Mouse (Mus musculus) granulocyte monocyte progenitor cell, adult 5-6 weeks (primary cell): Measurements from ENCODE around the gene Mb. TPM values are rescaled to one million over a fixed set of nuclear protein-coding genes. Genes with fewer than 3 reads are reported as not detected.

ENCODE experiments used
- ATAC-seq: replicated peaks from 2 replicates; pipeline ENCODE4 v1.8.0; 2016; ENCODE audit warnings: mild to moderate bottlenecking, moderate TSS enrichment, inconsistent platforms; ENCODE audit not compliant: poor library complexity, severe bottlenecking
- total RNA-seq, 2 experiments: library from RNA; stranded (forward) in 1 of 2; stranded (reverse) in 1 of 2; fragments of 200-712, 200-1000 nt in 1 of 2; fragments of >200 nt in 1 of 2; fragmentation: Nextera tagmentation in 1 of 2; gene quantifications; 2 replicates each; pipeline ENCODE4 v1.2.3; 2014 to 2017

Gene Mb
- total RNA-seq, 2 experiments from 2014 or later = not detected

GRCm38 (mm10) chr15:77029331-77029991 is 21.0 kb downstream of the Mb start:
- peak; percentile 55; the same call in 1 of the 2 replicates for ATAC-seq

DNA sequence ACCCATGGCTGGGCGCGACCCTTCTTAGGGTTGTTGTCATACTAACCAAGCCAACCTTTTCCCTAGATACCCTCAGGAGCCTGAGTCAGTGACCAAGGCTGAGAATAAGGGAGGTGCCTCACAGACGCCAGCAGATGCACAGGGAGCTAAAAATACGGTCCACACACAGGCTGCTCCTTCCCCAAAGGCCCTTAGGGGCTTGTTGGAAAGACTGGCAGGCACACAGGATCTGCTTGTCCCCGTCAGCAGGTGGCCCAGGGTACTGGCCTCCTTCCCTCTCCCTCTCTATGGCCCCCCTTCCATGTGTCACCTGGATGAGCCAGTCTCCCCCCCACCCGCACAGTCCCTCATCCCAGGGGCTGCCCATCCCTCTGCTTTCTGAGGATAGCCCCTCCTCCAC is 22.8 kb downstream of the Mb start:
- ATAC-seq = no peak

- ATAC-seq = no peak
Measured at GRCm38 (mm10) chr15:77027117-77027516, 23.4 kb downstream of the Mb start.

DNA sequence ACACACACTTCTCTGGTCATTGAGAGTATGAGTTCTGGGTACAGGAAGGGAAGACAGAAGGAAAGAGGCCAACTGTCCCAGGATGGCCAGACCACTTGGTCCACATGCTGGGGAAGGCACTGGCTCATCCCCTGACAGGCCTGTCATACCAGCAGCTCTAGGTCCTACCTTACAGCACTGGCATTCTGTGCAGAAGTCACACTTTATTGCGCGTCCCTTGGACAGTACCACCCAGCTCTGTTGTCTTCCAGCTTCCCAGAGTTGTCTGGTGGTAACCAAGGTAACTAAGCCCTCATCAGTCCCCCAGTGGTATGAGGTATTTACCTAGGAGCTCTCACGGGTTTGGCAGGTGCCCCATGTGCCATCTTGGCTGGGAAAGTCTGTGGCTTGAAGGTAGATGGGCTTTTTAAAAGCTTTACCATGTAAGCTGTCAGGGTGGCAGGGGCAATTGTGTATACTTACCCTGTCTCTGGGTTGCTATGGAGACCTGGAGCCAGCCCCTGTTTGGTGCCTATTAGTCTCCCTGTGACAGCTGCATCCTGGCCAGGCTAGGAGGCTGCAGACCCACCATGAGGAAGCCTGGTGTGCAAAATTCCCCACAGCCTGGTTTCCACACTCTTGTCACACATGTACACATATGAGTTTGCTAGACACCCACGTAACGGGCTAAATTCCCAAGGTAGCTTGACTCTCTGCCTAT is 24.4 kb downstream of the Mb start:
- no peak for ATAC-seq

GRCm38 (mm10) chr15:77022401-77022957 is 28.0 kb downstream of the Mb start:
- ATAC-seq = no peak

DNA sequence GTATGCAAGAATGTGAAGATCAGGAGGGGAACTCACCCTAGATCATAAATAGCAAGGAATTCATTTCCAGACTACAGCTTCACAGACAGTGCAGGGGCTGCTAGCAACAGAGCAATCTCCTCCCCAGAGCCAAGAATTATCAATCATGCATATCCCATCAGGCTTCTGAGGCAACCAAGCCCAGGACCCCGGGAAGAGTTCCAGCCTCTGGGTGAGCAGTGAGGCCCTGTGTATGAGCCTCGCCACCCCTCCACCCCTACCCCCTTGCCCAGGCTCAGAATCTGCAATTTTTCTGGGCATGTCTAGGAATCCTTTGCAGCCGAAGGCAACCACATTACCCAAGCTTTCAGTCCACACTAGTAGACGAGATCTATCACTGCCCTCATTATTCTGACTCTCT is 28.6 kb downstream of the Mb start:
- no peak for ATAC-seq

DNA sequence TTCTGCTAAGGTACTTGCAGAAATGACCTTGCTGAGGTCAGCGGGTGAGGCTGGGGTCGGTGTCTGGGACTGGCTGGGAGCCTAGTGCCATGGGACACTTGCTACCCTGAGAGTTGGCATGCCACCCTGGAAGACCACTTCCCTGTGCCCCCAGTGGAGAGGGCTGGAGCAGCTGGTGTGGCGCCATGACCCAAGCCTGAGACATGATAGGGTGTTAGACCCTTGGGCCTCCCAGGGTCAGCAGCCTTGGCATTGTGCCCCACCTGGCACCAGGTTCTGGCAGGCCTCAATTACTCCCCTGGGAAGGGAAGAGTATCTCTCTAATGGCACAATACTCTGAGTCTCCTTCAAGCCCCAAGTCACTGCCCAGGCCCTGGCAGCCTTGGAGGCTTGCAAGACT is 29.4 kb downstream of the Mb start:
- no peak for ATAC-seq

- no peak for ATAC-seq
Measured at GRCm38 (mm10) chr15:77020136-77020535, 30.3 kb downstream of the Mb start.

- no peak for ATAC-seq
Measured at GRCm38 (mm10) chr15:77019533-77019932, 30.9 kb downstream of the Mb start.

GRCm38 (mm10) chr15:77018740-77019340 is 31.6 kb downstream of the Mb start:
- no peak for ATAC-seq

- no peak for ATAC-seq
Measured at GRCm38 (mm10) chr15:77017897-77018296, 32.6 kb downstream of the Mb start.

DNA sequence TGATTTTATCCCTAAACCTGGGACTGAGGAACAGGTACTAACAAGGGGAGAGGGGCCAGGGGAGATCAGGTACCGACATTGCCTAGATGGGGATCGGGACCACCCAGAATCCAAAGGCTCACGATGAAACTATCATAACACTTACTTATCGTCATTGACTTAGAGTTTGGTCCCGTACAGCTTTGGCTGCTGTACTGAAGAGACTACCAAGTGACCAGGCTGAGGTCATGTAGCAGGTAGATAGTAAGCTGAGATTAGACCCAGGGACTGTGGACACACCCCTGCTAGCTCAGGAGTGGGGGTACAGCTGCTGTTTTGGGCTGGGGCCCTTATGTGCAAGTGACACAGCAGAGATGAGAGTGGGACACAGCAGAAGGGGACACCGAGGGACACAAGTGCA is 34.0 kb downstream of the Mb start:
- ATAC-seq = no peak

DNA sequence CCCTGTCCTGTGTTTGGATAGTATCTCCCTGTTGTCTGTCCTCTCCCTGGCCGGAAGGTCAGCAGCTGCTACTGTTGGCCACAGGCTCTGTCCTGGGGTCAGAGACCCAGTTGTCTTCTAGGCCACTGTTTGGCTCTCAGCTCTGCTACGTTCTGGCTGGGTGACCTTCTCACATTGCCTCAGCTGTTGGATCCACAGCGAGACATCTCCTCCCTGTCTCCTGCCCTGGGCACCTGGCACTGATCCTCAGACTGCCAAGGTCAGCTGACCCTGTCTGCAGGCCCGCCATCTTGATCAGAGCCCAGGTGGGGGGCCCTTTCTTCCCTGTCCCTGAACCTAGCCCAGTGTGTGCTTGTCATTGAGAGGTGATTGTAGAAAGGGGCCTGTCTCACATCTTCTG is 35.5 kb downstream of the Mb start:
- no peak for ATAC-seq

DNA sequence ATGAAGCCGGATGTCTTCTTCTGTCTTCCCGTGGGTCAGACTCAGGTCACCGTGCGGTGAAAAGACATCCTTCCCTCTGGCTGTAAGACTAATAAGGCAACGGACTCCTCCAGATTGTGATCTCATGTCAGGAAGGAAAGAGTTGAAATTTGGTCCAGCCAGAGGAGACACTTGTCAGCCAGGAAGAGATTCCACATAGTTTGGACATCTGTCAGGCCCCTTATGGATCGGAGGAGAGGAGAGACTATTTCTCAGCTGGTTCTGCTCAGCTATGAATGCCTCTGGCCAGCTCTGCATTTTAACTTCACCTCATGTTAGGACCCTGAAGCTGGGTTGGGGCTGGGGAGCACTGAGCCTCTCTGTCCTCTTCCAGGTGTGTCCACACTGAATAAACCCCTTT is 36.0 kb downstream of the Mb start:
- no peak for ATAC-seq

GRCm38 (mm10) chr15:77013753-77014241 is 36.7 kb downstream of the Mb start:
- ATAC-seq = no peak

GRCm38 (mm10) chr15:77008851-77009250 is 41.6 kb downstream of the Mb start:
- no peak for ATAC-seq

DNA sequence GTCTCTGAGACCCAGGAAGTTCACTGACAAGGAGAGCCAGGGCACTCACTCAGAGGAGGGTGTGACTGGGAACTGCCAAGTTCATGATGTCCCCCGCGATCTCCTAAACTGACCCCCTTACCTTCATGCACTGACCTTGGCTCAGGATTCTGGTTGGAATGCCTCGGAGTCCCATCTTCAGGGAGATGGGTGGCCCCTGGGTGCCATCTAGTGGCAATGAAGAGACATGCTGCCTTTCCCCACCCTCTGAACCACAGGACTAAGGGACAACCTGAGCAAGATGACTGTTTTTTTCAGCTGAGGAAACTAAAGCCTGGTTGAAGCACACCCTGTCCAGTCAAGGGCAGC is 46.6 kb downstream of the Mb start:
- ATAC-seq = no peak

DNA sequence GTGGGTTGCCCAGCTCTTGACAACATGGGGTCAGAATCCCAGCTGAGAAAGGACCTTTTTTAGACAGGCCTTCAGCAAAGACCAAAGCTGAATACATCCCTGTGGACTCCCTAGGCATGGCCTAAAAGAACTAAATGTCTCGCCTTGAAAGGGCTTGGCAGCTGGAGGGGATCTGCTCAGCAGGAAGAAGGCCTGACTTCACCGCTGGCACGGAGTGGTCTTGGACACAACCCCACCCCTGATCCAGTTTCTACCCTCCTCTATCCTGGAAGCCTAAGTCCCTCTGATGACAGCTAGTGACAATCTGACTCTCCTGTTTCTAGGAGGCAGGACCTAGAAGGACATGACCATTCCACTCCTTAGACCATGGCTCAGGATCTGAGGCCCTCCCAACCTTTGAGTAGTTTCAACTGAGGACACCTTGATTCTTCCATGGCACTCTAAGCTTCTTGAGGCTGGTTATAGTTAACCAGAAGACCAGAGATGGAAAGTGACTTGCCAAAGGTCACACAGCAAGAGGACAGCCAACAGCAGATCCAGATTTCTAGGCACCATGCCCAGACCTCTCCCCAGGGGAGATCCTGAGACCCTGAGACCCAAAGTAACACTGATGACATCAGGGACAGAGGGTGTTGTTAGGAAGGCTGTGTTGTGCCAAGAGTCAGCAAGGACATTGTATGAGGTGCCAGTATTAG is 47.1 kb downstream of the Mb start:
- ATAC-seq = no peak

DNA sequence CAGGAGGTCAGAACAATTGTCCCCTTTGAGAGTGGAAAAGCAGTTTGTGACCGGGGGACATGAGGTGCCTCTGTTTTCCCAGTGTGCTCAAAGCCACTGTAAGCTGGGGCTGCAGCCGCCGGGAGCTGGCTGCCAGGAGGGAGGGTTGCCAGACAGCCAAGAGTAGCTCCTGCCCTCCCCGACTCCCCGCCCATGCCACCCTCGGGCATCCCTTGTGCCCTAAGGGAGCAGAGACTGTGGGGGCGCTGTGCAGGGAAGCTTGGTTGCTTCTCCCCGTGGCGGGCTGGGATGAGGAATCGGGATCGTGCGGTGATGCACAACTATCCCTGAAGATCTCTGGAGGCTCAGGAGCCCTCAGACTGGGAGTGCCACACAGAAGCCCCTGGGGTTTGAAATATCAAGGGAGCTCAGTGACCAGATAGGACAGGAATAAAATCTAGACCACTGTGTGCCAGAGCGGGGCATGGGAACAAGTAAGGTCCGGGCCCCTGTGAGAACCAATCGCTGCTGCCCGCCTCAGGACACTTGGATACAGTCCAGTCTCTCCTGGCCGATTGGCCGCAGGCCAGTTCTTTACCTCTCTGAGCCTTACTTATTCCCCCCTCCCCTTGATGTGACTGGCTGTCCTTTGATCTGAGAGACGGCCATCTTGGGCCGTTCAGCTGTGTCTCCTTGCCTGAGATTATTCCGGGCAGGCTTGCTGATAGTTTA is 51.4 kb downstream of the Mb start:
- ATAC-seq = no peak

DNA sequence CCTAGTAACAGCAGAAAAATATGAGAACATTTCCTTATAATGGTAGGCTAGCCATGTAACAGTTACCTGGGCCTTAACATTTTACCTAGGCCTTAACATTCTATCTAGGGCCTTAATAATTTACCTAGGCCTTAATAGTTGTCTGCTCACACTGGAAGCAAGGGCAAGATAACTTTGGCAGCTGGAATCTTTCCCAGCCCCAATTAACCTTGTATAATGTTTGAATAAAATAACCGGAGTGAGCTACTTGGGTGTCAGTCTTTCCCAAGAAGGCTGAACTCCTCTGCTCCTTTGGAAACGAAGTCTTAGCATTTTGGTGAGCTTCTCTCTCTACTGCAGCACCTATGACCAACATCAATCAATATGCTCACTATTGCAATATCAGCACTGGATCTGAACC is 52.4 kb downstream of the Mb start:
- no peak for ATAC-seq
